Mouse (Mus musculus) heart, embryonic 15.5 days (tissue): ENCODE data around the gene Grik5. TPM values are rescaled to one million over a fixed set of nuclear protein-coding genes. Genes with fewer than 3 reads are reported as not detected.
A peak's percentile ranks its signal among the peaks of the same experiment; 100 is the strongest.

Source experiments
- ATAC-seq: fragments of 200-750 bp; cut with Nextera tagmentation; replicated peaks from 2 replicates; pipeline ENCODE4 v1.8.0; 2017; ENCODE audit warnings: low read depth, moderate TSS enrichment; ENCODE audit not compliant: insufficient number of reproducible peaks, insufficient read depth, low FRiP score
- H3K27ac ChIP-seq: fragments of 300-500 bp; sonication (generic); 2 replicates; pipeline ENCODE4 v1.5.1; 2015; ENCODE audit warnings: mild to moderate bottlenecking, inconsistent platforms
- H3K27me3 ChIP-seq: fragments of 300-500 bp; sonication (generic); 2 replicates; pipeline ENCODE4 v1.6.1; 2015; ENCODE audit warnings: inconsistent platforms
- H3K36me3 ChIP-seq: fragments of 300-500 bp; sonication (generic); 2 replicates; pipeline ENCODE4 v1.6.1; 2015; ENCODE audit warnings: mild to moderate bottlenecking, inconsistent platforms
- H3K4me1 ChIP-seq: fragments of 300-500 bp; sonication (generic); replicated peaks from 2 replicates; pipeline ENCODE4 v1.6.1; 2015; ENCODE audit warnings: inconsistent platforms
- H3K4me2 ChIP-seq: fragments of 300-500 bp; sonication (generic); 2 replicates; pipeline ENCODE4 v1.6.1; 2015; ENCODE audit warnings: inconsistent platforms, mild to moderate bottlenecking, moderate library complexity
- H3K4me3 ChIP-seq: fragments of 300-500 bp; sonication (generic); 2 replicates; pipeline ENCODE4 v1.5.1; 2015; ENCODE audit warnings: mild to moderate bottlenecking, inconsistent platforms
- H3K9ac ChIP-seq: fragments of 300-500 bp; sonication (generic); 2 replicates; pipeline ENCODE4 v1.6.1; 2015; ENCODE audit warnings: mild to moderate bottlenecking, inconsistent platforms
- H3K9me3 ChIP-seq: fragments of 300-500 bp; sonication (generic); replicated peaks from 2 replicates; pipeline ENCODE4 v1.6.1; 2016; ENCODE audit warnings: inconsistent platforms
- WGBS: fragments of 180-500 bp; shearing (Covaris S2); methylation state at CpG from one replicate; pipeline ENCODE4 v1.1.7; 2015; ENCODE audit warnings: mixed read lengths; 5-methylcytosine and 5-hydroxymethylcytosine counted together
- polyA plus RNA-seq: library from polyadenylated mRNA; unstranded; fragments of >200 nt; fragmentation: Nextera tagmentation; extraction: Ambion mirVana; gene quantifications from 2 replicates; pipeline ENCODE4 v1.2.1, GENCODE M21; 2015

Gene Grik5
- polyA plus RNA-seq, 1 experiment from 2014 or later, result 2.4 TPM

DNA sequence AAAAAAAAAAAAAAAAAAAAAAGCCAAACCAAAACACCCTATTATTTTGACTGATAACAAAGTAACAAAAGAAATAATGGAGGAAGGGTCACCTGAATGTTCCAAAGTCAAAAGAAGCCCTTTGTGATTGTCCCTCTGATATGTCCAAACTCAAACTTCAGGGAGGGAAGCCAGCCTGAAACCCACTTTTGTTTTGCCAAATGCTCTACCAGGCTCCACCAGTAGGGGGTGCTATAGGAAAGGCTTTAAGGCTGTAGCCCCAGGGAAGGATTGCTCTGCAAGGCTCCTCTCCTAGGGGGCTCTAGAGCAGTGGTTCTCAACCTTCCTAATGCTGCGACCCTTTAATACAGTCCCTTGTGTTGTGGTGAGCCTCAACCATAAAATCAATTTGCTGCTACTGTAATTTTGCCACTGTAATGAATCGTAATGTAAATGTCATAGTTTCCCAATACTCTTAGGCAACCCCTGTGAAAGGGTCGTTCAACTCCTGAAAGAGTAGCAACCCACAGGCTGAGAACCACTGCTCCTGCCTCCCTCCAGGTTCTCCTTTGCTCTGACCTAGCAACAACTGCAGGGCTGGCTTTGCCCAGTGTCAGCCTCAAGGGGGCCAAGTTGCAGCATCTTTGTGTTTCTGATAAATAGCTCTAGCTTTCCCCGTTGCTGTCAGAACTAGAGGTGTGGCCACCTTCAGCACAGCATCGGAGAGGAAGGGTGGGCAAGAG, 42.0 kb downstream of the Grik5 start:
- H3K9me3 ChIP-seq, result no peaks in the 10 kb centered on the region
- H3K4me3 ChIP-seq, result no peak overlapping the region
- H3K4me2 ChIP-seq, result no peak overlapping the region
- peaks cover 5% of the 10 kb centered on the region for H3K36me3 ChIP-seq
- no peak for ATAC-seq
- H3K27ac ChIP-seq, result no peak overlapping the region
- H3K27me3 ChIP-seq, result no peaks in the 10 kb centered on the region
- peaks cover 7% of the 10 kb centered on the region for H3K4me1 ChIP-seq
- WGBS, result 31% methylated on average over 5 of the region's 5 CpGs
- H3K9ac ChIP-seq, result no peak overlapping the region

DNA sequence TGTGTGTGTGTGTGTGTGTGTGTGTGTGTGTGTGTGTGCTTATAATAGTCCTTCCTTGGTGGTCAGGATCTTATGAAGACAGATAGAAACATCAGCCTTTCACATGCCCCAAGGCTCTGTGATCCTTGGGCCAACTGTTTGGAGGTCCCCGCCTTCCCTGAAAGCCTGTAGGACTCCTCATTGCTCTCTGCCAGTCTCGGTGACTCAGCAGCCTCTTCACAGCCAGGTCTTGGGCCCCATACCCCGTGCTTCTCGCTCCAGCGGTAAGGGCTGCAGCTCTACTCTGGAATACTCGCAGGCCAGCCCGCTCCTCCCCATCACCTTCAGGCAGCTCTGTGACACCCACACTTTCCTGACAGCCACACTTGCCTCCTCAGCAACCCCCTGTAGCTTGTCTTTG, 45.7 kb downstream of the Grik5 start:
- Histone ChIP-seq H3K27ac (no peak overlapping the region), H3K4me2 (no peak overlapping the region), H3K9me3 (no peaks in the 10 kb centered on the region), H3K4me1 (peaks cover 7% of the 10 kb centered on the region), H3K9ac (no peak overlapping the region), H3K27me3 (no peaks in the 10 kb centered on the region), H3K4me3 (no peak overlapping the region), H3K36me3 (peaks cover 8% of the 10 kb centered on the region)
- no peak for ATAC-seq
- WGBS, result 39% methylated on average over 7 of the region's 7 CpGs

DNA sequence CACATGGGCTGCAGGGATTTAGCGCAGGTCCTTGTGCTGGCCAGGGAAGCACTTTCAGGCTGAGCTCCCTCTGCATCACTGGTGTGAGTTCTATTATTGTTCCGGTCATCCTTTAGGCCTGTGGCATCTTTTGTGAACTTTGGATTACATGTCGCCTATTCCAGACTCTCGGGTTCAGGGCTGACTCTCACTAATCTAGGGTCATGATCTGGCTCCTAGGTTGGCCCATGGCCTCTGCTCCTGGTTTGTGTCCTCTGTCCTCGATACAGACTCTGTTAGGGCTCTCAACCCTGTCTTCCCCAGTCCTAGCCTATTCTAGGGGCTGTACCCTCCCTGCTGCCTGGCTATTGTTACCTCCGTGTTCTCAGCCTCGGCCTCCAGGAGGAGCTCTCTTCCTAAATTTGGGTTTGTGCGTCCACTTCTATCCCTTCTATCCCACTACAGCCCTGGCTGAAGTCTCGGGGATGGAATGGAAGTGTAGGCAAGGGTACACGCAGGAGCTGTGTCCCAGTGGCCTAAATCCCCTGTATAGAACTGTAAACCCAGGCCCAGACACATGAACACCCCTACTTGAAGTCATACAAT, 46.2 kb downstream of the Grik5 start:
- ATAC-seq, result 0 out of 2 replicates have a peak, but pooled peaks have one; percentile 20
- Histone ChIP-seq H3K27ac (no peak overlapping the region), H3K4me3 (no peak overlapping the region), H3K4me1 (peaks cover 7% of the 10 kb centered on the region), H3K9ac (no peak overlapping the region), H3K36me3 (peaks cover 8% of the 10 kb centered on the region), H3K4me2 (no peak overlapping the region), H3K27me3 (no peaks in the 10 kb centered on the region), H3K9me3 (no peaks in the 10 kb centered on the region)
- WGBS, result 55% methylated on average over 10 of the region's 10 CpGs

- Histone ChIP-seq H3K4me1 (peaks cover 20% of the 10 kb centered on the region), H3K4me3 (no peak overlapping the region), H3K9me3 (no peaks in the 10 kb centered on the region), H3K27ac (no peak overlapping the region), H3K9ac (no peak overlapping the region), H3K4me2 (no peak overlapping the region), H3K27me3 (peaks cover 61% of the 10 kb centered on the region), H3K36me3 (no peaks in the 10 kb centered on the region)
- no peak for ATAC-seq
- 59% methylated on average over 7 of the region's 7 CpGs for WGBS
Measured at GRCm38 (mm10) chr7:25011592-25011991, 60.6 kb downstream of the Grik5 start.

DNA sequence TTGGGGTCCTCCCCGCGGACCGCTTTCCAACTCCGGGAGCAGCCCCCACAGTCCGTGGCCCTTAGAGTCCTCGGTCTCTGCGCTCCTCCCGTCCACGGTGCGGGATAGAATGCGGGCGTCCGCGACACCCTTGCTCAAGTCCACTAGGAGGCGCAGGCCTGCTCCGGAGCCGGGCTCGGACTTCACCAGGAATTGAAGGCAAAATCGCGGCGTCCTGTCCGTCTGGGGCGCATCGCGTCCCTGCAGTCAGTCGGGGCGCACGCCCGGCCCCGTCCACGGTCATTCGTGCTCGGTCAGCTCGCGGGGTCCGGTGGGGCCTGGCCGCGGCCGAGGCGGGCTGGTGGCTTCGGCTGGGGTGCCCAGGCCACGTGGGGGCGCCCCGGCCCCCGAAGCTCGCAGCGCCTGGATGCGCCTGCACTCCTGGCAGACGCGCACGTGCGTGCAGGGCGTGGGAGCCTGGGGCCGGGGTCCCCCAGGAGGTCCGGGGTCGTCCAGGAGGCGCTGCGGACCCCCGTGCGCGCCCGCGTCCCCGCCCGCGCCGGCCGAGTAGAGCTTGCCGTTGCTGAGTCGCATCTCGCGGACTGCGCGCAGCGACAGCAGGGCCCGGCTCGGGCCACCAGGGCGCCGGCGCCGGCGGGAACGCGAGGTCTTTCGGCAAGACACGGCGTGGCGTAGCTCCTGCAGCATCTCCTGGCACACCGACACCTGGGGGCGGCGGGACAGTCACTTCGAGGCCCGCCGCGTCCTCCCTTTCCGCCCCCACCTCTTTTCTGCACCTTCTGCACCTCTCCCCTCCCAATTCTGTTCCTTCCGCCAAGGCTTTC, 61.8 kb downstream of the Grik5 start:
- ATAC-seq, result no peak; the same call in 1 of the 2 replicates
- Histone ChIP-seq H3K4me2 (peak overlapping the region; percentile 63), H3K27ac (no peak overlapping the region), H3K9ac (no peak overlapping the region), H3K36me3 (no peaks in the 10 kb centered on the region), H3K4me1 (peaks cover 27% of the 10 kb centered on the region), H3K4me3 (peak overlapping the region; percentile 34), H3K9me3 (no peaks in the 10 kb centered on the region), H3K27me3 (peaks cover 73% of the 10 kb centered on the region)
- 3% methylated on average over 86 of the region's 97 CpGs for WGBS

- no peak overlapping the region for H3K27ac ChIP-seq
- H3K9ac ChIP-seq, result no peak overlapping the region
- H3K4me1 ChIP-seq, result peaks cover 33% of the 10 kb centered on the region
- peak overlapping the region; percentile 33 for H3K4me2 ChIP-seq
- no peaks in the 10 kb centered on the region for H3K9me3 ChIP-seq
- ATAC-seq, result no peak
- H3K4me3 ChIP-seq, result 0 out of 2 replicates have a peak overlapping the region, but pooled peaks have one; percentile 2
- H3K36me3 ChIP-seq, result no peaks in the 10 kb centered on the region
- H3K27me3 ChIP-seq, result peaks cover 81% of the 10 kb centered on the region
- WGBS, result 13% methylated on average over 20 of the region's 20 CpGs
Measured at GRCm38 (mm10) chr7:25009099-25009700, 62.9 kb downstream of the Grik5 start.

GRCm38 (mm10) chr7:25008635-25009034, 63.5 kb downstream of the Grik5 start:
- H3K4me2 ChIP-seq, result peak overlapping the region; percentile 33

DNA sequence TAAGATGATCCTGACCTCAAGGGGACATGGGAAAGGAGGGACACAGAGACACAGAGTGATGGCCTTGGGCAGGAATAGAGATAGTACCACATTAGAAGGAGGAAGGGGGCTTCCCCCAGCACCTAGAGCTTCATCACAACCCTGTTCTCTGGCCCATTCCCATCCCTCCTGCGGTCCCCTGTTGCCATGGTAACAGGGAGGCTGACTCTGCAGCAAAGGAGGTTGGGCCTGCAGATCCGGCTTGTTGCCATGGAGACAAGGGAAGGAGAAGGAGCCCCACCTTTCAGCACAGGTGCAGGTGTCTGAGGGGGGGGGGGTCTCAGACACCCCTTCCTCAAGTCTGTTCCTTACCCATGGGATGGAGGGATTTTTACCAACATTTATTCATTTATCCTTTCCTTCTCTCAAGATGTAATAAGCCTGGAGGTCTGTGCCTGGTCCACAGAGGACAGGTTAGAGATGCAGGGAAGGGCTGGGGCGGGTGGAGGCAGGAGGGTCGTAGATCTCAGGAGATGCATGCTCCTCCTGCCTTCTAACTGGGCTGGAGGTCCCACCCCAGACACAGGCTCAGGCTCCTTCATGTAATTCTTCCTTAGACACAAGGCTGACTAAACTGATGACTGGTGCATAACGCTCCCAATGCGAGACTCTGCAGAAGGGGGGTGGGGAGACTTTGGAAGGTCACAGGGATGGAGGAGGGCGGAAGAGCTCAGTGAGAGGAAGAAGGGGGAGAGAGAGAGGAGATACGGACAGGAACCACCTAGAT, 64.4 kb downstream of the Grik5 start:
- Histone ChIP-seq H3K9ac (no peak overlapping the region), H3K4me2 (no peak overlapping the region), H3K36me3 (no peaks in the 10 kb centered on the region), H3K27me3 (peaks cover 94% of the 10 kb centered on the region), H3K4me1 (peaks cover 33% of the 10 kb centered on the region), H3K4me3 (no peak overlapping the region), H3K9me3 (no peaks in the 10 kb centered on the region), H3K27ac (no peak overlapping the region)
- ATAC-seq, result no peak
- WGBS, result 34% methylated on average over 8 of the region's 8 CpGs

More at GRCm38 (mm10) chr7:25008635-25009034, 63.5 kb downstream of the Grik5 start:
- H3K36me3 ChIP-seq, result no peaks in the 10 kb centered on the region
- no peak for ATAC-seq
- 0 out of 2 replicates have a peak overlapping the region, but pooled peaks have one; percentile 2 for H3K4me3 ChIP-seq
- no peak overlapping the region for H3K27ac ChIP-seq
- WGBS, result 2% methylated on average over 17 of the region's 17 CpGs
- no peak overlapping the region for H3K9ac ChIP-seq
- H3K4me1 ChIP-seq, result peaks cover 33% of the 10 kb centered on the region
- H3K9me3 ChIP-seq, result no peaks in the 10 kb centered on the region
- peaks cover 86% of the 10 kb centered on the region for H3K27me3 ChIP-seq

GRCm38 (mm10) chr7:25006586-25007364, 65.4 kb downstream of the Grik5 start:
- no peak overlapping the region for H3K4me2 ChIP-seq
- peaks cover 87% of the 10 kb centered on the region for H3K27me3 ChIP-seq
- no peak overlapping the region for H3K9ac ChIP-seq
- H3K9me3 ChIP-seq, result no peaks in the 10 kb centered on the region
- no peak for ATAC-seq
- 73% methylated on average over 12 of the region's 12 CpGs for WGBS
- H3K4me1 ChIP-seq, result peaks cover 33% of the 10 kb centered on the region
- no peak overlapping the region for H3K4me3 ChIP-seq
- H3K27ac ChIP-seq, result no peak overlapping the region
- no peaks in the 10 kb centered on the region for H3K36me3 ChIP-seq

DNA sequence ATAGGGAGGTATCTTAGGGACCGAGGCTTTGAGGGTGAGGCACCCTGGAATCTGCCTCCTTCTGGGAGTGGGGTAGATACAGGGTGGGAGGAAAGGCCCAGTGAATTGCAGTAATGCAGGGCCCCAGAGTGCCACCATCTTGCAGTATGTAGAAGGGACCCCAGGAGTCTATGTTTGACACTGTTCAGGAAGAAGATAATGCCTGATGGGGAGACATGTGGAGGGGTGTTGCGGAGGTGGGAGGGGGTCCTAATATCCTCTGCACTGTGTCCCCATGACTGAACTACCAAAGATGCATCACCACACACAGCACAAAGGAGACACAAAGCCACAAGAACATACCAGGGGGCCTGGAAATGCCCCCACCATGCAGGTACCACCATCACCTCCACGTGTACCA, 66.0 kb downstream of the Grik5 start:
- Histone ChIP-seq H3K4me3 (peak overlapping the region; percentile 40; the same call in 1 of the 2 replicates), H3K9ac (no peak overlapping the region), H3K27ac (no peak overlapping the region), H3K36me3 (no peaks in the 10 kb centered on the region), H3K4me2 (peak overlapping the region; percentile 63; the same call in 1 of the 2 replicates), H3K27me3 (peaks cover 81% of the 10 kb centered on the region), H3K4me1 (peaks cover 33% of the 10 kb centered on the region), H3K9me3 (no peaks in the 10 kb centered on the region)
- ATAC-seq, result peak; percentile 7; the same call in 1 of the 2 replicates
- WGBS, result 59% methylated on average over 3 of the region's 3 CpGs
